Mouse (Mus musculus): ENCODE measurements around the gene Zbtb20. TPM values are rescaled to one million over a fixed set of nuclear protein-coding genes. Genes with fewer than 3 reads are reported as not detected.

The Zbtb20 gene
- total RNA-seq, 1 experiment from 2014 or later, result 46.6 TPM

DNA sequence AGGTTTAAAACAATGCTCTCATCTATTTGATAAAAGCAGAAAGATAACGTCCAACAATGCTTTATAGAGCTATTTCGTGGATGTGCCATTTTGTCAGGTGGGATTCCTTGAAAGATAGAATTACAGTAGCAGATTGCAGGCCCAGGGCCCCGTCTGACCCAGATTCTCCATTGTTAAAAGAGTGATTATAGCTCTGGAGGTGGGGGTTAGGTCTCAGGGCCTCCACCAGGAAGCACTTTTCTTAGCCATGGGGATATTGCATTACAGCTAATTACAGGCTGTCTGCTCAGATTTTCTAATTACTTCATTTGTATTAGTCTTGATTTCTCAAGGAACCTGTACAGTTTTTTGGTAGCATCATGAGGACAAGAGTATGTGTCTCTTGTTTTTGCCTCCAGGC lies 798.7 kb downstream of the Zbtb20 start:
- no peak for ATAC-seq (ENCODE audit: extremely low read depth, insufficient number of reproducible peaks, low FRiP score, poor library complexity, severe bottlenecking)

DNA sequence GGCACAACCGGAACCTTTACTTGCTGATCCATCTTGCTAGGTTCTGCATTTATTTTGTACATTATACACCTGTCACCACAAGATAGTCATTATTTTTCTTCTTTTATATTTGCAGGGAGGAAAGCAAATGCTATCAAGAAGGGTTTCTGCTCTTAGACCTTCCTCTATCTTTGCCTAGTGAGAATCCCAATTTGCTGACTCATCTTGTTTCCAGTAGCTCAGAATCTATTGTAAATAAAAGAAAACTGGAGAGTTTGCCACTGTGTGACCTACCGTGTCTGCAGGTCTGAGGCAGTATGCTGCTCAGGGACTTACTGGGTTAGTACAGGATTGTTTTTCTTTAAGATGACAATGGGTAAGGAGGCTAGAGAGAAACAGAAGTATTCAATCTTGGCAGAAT lies 812.3 kb downstream of the Zbtb20 start:
- ATAC-seq (ENCODE audit: extremely low read depth, insufficient number of reproducible peaks, low FRiP score, poor library complexity, severe bottlenecking), result no peak

DNA sequence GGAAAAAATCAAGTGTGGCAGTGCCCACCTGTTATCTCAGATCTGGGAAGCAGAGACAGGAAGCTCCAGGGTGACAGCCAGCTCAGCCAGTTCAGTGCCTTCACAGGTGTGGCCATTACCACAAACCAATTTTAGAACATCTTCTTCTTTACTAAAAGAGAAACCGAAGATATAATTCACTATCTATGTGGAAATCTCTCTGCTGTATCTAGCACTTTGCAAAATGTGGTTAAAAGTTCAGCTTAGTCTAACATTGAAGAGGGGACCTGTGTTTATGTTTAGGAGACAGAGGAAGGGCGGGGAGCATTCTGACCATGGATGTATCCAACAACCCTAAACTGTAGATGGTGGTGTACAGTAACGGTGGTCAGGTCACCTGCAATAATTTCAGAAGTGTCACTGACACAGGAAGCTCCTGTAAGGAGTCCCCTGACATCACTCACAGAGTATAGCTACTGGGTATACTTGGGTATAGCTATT lies 814.6 kb downstream of the Zbtb20 start:
- peak; percentile 42; the same call in 1 of the 2 replicates for ATAC-seq (ENCODE audit: extremely low read depth, insufficient number of reproducible peaks, low FRiP score, poor library complexity, severe bottlenecking)

DNA sequence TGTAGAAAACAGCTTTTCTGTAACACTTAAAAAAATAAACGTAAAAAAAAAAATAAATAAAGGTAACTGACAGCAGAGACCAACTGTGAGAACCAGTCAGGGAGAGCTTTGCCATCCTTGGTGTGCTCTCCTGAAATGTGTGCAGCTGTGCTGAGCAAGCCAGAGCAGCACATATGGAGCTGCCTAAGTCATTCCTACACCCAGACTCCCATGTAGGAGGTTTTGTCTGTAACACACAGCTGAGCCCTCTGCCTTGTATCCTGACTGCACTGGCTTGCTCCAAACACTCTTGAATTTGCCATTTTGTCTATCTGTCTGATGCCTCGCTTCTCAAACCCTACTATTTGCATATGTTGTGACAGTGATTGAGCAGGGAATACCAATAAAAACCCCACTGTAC lies 815.2 kb downstream of the Zbtb20 start:
- no peak for ATAC-seq (ENCODE audit: extremely low read depth, insufficient number of reproducible peaks, low FRiP score, poor library complexity, severe bottlenecking)

DNA sequence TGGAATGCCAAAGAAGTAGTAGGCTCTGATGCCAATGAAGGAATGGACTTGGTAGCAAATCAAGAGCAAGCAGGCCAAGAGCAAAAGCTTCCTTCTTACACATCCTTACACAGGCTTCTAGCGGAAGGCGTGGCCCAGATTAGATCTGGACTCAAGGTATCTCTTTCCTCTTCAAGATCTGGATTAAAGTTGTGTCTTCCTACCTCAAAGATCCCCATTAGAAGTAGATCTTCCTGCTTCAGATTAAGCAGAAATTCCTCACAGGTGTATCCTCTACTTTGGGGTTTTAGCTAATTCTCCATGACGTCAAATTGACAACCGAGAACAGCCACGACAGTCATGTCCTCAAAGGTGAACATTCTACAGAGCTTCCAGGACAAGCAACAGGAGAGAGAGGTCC lies 816.1 kb downstream of the Zbtb20 start:
- ATAC-seq (ENCODE audit: extremely low read depth, insufficient number of reproducible peaks, low FRiP score, poor library complexity, severe bottlenecking), result no peak

Measured in neutrophil, adult 5-6 weeks (primary cell).